Comparison of ENCODE assay signal across 15 mouse cellular contexts in genomic region chr17:46077921-46078534, GRCm38 (mm10). TPM values are rescaled to one million over a fixed set of nuclear protein-coding genes. Genes with fewer than 3 reads are reported as not detected.
DNase-seq lines count a peak whose midpoint lies in the region.
"Had no signal": no experiment of that assay in that cellular context is flagged by ENCODE, and none has a peak within 500 bp of the region (broad histone marks: within the 10 kb centered on the region; RNA-seq: fewer than 3 reads in every experiment).

No protein-coding gene starts in this region.

- DNase-seq in gastrocnemius, adult 18-20 months (ENCODE audit: low spot score) = peak; percentile 47
- no peak for DNase-seq in gastrocnemius, postnatal 25 days
- peak; percentile 52 for DNase-seq in NIH3T3 (ENCODE audit: low read depth)
- peak; percentile 93 for DNase-seq in adipocyte (ENCODE audit: low spot score)
- DNase-seq in urinary bladder, postnatal 25 days (ENCODE audit: low spot score) = no peak
- no peak for DNase-seq in frontal cortex, postnatal 10 days (ENCODE audit: low spot score in 2 of 2)
- DNase-seq: adrenal gland, adult 8-10 months; adrenal gland, postnatal 25 days; cerebellum, adult 11 months; cerebellum, adult 18-20 months; cerebellum, adult 8-10 months; cerebellum, adult 9-11 months; cerebellum, postnatal 14 days; cerebellum, postnatal 36 days; embryo, embryonic 11 days had no signal

RNA-seq across cellular contexts. Expression of gene Mrps18a, which starts 32.8 kb away (rescaled TPM):
- total RNA-seq in gastrocnemius, adult 18-20 months (2021) = 10 to 100 TPM; 86.2 to 99.1 TPM
- total RNA-seq in gastrocnemius, postnatal 25 days (2021) = 10 to 100 TPM; 74.1 to 79.3 TPM

RNA-seq across cellular contexts. Expression of gene Vegfa, which starts 45.9 kb away (rescaled TPM):
- total RNA-seq in gastrocnemius, adult 18-20 months (2021) = 100 to 1,000 TPM in 1 of 2 experiments, 10 to 100 TPM in 1; 90.0 to 204 TPM
- total RNA-seq in gastrocnemius, postnatal 25 days (2021) = 100 to 1,000 TPM; 135 to 170 TPM

Comparison
In these comparisons a context has a peak if more than half of its experiments do, and no peak if none do; other contexts are left out.
1. DNase-seq: peak in gastrocnemius, adult 18-20 months (single experiment), NIH3T3 (single experiment) and adipocyte (single experiment); none in gastrocnemius, postnatal 25 days (single experiment), urinary bladder, postnatal 25 days (single experiment) and frontal cortex, postnatal 10 days (0 of 2).